Mouse (Mus musculus): ENCODE results near the gene Zswim3. TPM values are rescaled to one million over a fixed set of nuclear protein-coding genes. Genes with fewer than 3 reads are reported as not detected.
"Not testable (repeated sequence)": the region's sequence is repeated elsewhere in the genome, so short reads cannot be mapped to it uniquely, and the experiment has no call there.

Gene Zswim3
- polyA plus RNA-seq, 1 experiment from 2014 or later = 16.9 TPM

DNA sequence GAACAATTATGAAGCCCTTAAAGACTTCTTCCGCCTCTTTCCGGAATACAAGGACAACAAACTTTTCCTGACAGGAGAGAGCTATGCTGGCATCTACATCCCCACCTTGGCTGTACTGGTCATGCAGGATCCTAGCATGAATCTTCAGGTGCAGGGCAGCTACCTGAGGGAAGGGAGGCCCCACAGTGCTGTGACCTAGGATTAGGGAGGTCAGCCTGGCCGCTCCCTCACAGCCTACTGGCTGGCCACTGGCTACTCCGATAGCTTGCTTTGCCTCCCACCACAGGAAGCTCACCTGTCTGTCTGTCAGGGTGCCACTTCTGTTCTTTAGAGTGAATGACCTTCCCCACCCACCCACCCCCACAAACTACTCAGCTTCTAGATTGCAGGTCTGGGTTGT is 30.3 kb downstream of the Zswim3 start:
- no peak overlapping the region for H3K4me3 ChIP-seq (ENCODE audit: low read depth, low read length)
- H3K4me1 ChIP-seq (ENCODE audit: control insufficient read depth, insufficient read depth, low read length) = peaks cover 3% of the 10 kb centered on the region; the same call in 1 of the 2 replicates
- 92% methylated on average over 4 of the region's 4 CpGs for WGBS
- no peak for ATAC-seq (ENCODE audit: low read depth)
- peaks cover 20% of the 10 kb centered on the region; the same call in 1 of the 2 replicates for H3K36me3 ChIP-seq (ENCODE audit: control insufficient read depth, insufficient read depth, low read length)
- no peaks in the 10 kb centered on the region for H3K9me3 ChIP-seq (ENCODE audit: control insufficient read depth, low read length)
- H3K27me3 ChIP-seq (ENCODE audit: control insufficient read depth, insufficient read depth, low read length) = no peaks in the 10 kb centered on the region
- H3K4me2 ChIP-seq (ENCODE audit: low read depth, low read length) = no peak overlapping the region
- H3K27ac ChIP-seq (ENCODE audit: low read depth, low read length) = no peak overlapping the region
- no peak overlapping the region for H3K9ac ChIP-seq (replicated peaks; ENCODE audit: low read depth, low read length)

DNA sequence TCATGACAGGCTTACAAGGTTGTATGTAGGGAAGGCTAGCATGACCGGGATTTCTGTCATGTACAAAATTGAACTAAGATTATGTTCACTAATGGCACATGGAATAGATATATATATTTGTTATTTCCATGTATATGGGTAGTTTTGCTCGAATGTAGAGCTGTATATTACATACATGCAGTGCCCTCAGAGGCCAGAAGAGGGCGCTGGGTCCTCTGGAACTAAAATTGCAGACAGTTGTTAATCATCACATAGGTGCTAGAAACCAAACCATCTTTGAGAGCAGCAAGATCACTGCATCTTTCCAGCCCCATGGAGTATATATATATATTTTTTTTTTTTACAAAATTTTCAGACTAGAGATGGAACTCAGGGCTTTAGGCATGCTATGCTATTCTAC is 40.9 kb downstream of the Zswim3 start:
- WGBS = 58% methylated on average over 3 of the region's 3 CpGs
- Histone ChIP-seq H3K36me3 (ENCODE audit: control insufficient read depth, insufficient read depth, low read length) (no peaks in the 10 kb centered on the region), H3K4me1 (ENCODE audit: control insufficient read depth, insufficient read depth, low read length) (no peaks in the 10 kb centered on the region), H3K4me3 (ENCODE audit: low read depth, low read length) (no peak overlapping the region), H3K27ac (ENCODE audit: low read depth, low read length) (no peak overlapping the region), H3K27me3 (ENCODE audit: control insufficient read depth, insufficient read depth, low read length) (no peaks in the 10 kb centered on the region), H3K9me3 (ENCODE audit: control insufficient read depth, low read length) (no peaks in the 10 kb centered on the region), H3K9ac (replicated peaks; ENCODE audit: low read depth, low read length) (no peak overlapping the region), H3K4me2 (ENCODE audit: low read depth, low read length) (no peak overlapping the region)
- ATAC-seq (ENCODE audit: low read depth) = no peak

DNA sequence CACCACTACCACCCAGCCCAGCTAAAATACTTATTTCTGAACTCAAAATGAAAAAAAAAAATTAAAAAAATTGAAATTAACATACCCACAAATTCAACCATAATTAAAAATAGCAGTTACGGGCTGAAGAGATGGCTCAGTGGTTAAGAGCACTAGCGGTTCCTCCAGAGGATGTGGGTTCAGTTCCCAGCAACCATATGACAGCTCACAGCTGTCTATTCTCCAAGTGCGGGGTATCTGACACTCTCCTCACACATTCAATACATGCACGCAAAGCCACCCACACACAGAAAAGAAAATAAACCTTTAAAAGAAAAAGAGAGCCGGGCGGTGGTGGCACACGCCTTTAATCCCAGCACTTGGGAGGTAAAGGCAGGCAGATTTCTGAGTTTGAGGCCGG is 45.2 kb downstream of the Zswim3 start:
- no peak for ATAC-seq (ENCODE audit: low read depth)
- H3K4me2 ChIP-seq (ENCODE audit: low read depth, low read length) = no peak overlapping the region
- no peak overlapping the region for H3K27ac ChIP-seq (ENCODE audit: low read depth, low read length)
- H3K36me3 ChIP-seq (ENCODE audit: control insufficient read depth, insufficient read depth, low read length) = no peaks in the 10 kb centered on the region
- 92% methylated on average over 8 of the region's 8 CpGs for WGBS
- H3K4me3 ChIP-seq (ENCODE audit: low read depth, low read length) = no peak overlapping the region
- H3K9me3 ChIP-seq (ENCODE audit: control insufficient read depth, low read length) = no peaks in the 10 kb centered on the region
- no peaks in the 10 kb centered on the region for H3K4me1 ChIP-seq (ENCODE audit: control insufficient read depth, insufficient read depth, low read length)
- H3K27me3 ChIP-seq (ENCODE audit: control insufficient read depth, insufficient read depth, low read length) = no peaks in the 10 kb centered on the region
- H3K9ac ChIP-seq (replicated peaks; ENCODE audit: low read depth, low read length) = no peak overlapping the region

DNA sequence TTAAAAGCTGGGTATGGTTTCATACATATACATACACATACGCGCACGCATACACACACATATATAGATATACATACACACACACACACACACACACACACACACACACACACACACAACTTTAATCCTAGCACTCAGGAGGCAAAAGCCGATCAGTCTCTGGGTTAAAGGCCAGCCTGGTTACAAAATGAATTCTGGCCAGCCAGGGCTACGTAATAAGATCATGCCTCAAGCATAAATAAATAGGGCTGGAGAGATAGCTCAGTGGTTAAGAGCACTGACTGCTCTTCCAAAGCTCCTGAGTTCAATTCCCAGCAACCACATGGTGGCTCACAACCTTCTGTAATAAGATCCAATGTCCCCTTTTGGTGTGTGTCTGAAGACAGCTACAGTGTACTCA is 50.7 kb downstream of the Zswim3 start:
- not testable (repeated sequence) for H3K27me3 ChIP-seq (ENCODE audit: control insufficient read depth, insufficient read depth, low read length)

DNA sequence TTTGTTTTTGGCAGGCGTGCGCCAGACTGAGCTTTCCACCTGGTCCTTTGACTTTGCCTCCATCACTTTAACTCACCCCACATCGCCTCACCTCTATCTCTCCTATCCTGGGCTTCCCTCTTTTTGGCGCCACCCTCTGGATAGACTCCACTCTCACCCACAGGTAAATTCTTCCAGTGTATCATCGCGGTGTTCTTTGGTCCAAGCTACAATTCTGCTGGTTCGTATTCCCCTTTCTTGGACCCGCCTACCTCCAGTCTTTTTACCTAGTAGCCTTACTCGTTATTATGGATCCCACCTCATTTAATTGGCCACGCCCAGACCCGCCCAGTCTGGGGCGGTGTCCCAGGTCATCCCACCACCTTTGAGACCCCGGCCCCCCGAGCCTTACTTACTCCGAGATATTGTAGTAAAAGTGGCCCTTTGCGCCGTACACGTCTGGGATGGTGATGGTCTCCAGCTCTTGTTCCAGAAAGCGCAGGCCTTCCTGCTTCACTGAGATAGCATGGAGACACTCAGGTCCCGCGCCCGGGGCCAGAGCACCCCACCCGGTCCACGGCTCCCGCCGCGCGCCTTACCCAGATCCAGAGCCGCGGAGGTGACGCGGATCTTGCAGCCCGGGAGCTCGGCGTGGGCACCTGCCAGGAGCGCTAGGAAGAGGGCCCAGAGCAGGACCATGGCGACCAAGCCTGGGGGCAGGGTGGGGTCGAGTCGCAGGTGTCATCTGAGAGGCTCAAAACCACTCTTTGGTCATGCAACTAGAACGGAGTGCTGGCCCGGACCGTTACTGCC is 51.6 kb downstream of the Zswim3 start:
- H3K27me3 ChIP-seq (ENCODE audit: control insufficient read depth, insufficient read depth, low read length) = peaks cover 3% of the 10 kb centered on the region; the same call in 1 of the 2 replicates
- H3K4me2 ChIP-seq (ENCODE audit: low read depth, low read length) = peak overlapping the region; percentile 89
- 0 out of 2 replicates have a peak overlapping the region, but pooled peaks have one; percentile 8 for H3K27ac ChIP-seq (ENCODE audit: low read depth, low read length)
- H3K9ac ChIP-seq (replicated peaks; ENCODE audit: low read depth, low read length) = peak overlapping the region; percentile 17; the same call in 1 of the 2 replicates
- no peaks in the 10 kb centered on the region for H3K9me3 ChIP-seq (ENCODE audit: control insufficient read depth, low read length)
- ATAC-seq (ENCODE audit: low read depth) = peak; percentile 42; the same call in 1 of the 2 replicates
- peak overlapping the region; percentile 39 for H3K4me3 ChIP-seq (ENCODE audit: low read depth, low read length)
- 1% methylated on average over 42 of the region's 42 CpGs for WGBS
- H3K36me3 ChIP-seq (ENCODE audit: control insufficient read depth, insufficient read depth, low read length) = no peaks in the 10 kb centered on the region
- H3K4me1 ChIP-seq (ENCODE audit: control insufficient read depth, insufficient read depth, low read length) = peaks cover 12% of the 10 kb centered on the region; the same call in 1 of the 2 replicates

More for the DNA sequence above, 50.7 kb downstream of the Zswim3 start:
- WGBS = 78% methylated on average over 5 of the region's 5 CpGs
- peaks cover 12% of the 10 kb centered on the region; the same call in 1 of the 2 replicates for H3K4me1 ChIP-seq (ENCODE audit: control insufficient read depth, insufficient read depth, low read length)
- H3K4me2 ChIP-seq (ENCODE audit: low read depth, low read length) = peak overlapping the region; percentile 89; the same call in 1 of the 2 replicates
- not testable (repeated sequence) for H3K9me3 ChIP-seq (ENCODE audit: control insufficient read depth, low read length); H3K36me3 ChIP-seq (ENCODE audit: control insufficient read depth, insufficient read depth, low read length); ATAC-seq (ENCODE audit: low read depth); H3K4me3 ChIP-seq (ENCODE audit: low read depth, low read length); H3K9ac ChIP-seq (replicated peaks; ENCODE audit: low read depth, low read length); H3K27ac ChIP-seq (ENCODE audit: low read depth, low read length)

DNA sequence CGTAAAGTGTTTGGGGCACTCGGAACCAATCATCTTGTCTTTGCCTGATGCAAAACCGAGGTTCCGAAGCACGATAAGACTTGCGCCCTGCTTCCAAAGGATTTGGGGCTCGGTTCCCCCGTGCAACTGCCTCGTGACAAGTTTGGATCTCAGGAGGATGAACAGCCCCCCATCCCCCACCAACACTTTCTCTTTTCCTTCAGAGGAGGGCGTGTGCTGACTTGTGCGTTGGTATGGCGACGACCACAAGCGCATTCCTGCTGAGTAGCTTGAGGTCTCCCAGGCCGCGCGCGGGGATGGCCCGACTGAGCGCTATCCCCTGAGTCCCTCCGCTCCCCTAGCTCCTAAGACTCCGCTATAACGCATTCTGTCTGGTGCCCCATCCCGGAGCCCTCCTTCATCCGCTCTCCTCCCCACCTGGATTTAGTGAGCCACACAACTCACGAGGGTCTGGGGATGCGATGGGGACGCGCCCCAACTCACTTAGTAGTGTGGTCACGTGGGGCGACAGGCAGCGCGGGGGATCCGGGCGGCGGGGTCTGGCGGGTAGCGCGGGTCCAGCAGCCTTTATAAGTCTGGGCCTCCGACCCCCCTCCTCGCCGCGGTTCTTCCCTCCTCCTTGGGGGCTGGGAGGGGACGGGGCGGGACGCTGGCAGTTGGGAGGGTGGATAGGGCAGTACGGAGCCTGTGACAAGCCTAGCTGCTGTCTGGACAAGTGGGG is 52.4 kb downstream of the Zswim3 start, which contains the start of gene Pltp:
Pltp (minus strand) TSS at position 611 of the 721 bp plus-strand sequence.
- Histone ChIP-seq H3K9ac (replicated peaks; ENCODE audit: low read depth, low read length) (peak within 1 kb of the TSS; percentile 17; the same call in 1 of the 2 replicates), H3K27me3 (ENCODE audit: control insufficient read depth, insufficient read depth, low read length) (peaks cover 3% of the 10 kb centered on the region; the same call in 1 of the 2 replicates)
- peak; percentile 77 for ATAC-seq (ENCODE audit: low read depth)

DNA sequence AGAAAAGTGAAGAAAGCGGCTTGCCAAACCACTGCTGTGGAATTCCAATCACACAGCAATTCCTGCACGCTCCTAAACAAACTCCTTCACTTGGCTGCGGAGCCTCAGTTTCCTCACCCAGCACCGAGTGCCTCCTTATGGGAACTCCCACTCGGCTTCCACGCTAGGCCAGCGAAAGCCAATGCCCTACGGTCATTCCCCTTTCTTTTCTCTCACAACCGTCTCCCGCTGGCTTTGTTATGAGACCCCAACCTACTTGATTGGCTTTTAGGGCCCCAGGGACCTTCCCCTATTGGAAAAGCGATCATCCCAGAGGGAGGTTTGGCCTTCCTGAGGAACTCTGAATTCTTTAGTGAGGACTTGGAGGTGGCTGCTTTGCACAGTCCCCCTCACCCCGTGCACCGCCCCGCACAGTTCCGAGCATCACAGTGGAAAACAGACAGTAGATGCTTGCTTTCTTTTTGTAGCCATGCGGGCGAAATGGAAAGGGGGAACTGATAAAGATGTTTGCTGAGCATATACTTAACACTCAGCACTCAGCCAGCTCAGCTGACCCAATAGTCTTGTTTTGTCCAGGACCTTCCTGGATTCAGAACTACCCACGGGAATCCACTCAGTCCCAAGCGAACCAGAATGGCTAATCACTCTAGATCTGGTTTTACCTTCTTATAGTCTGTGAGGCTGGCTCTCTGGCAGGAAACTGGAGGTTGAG is 53.1 kb downstream of the Zswim3 start:
- Histone ChIP-seq H3K27ac (ENCODE audit: low read depth, low read length) (no peak overlapping the region), H3K36me3 (ENCODE audit: control insufficient read depth, insufficient read depth, low read length) (no peaks in the 10 kb centered on the region), H3K9ac (replicated peaks; ENCODE audit: low read depth, low read length) (0 out of 2 replicates have a peak overlapping the region, but pooled peaks have one; percentile 17), H3K4me3 (ENCODE audit: low read depth, low read length) (peak overlapping the region; percentile 39), H3K4me1 (ENCODE audit: control insufficient read depth, insufficient read depth, low read length) (peaks cover 15% of the 10 kb centered on the region; the same call in 1 of the 2 replicates), H3K27me3 (ENCODE audit: control insufficient read depth, insufficient read depth, low read length) (peaks cover 3% of the 10 kb centered on the region; the same call in 1 of the 2 replicates), H3K9me3 (ENCODE audit: control insufficient read depth, low read length) (no peaks in the 10 kb centered on the region), H3K4me2 (ENCODE audit: low read depth, low read length) (peak overlapping the region; percentile 89)
- ATAC-seq (ENCODE audit: low read depth) = no peak; the same call in 1 of the 2 replicates
- 2% methylated on average over 19 of the region's 19 CpGs for WGBS

More for the DNA sequence above, 52.4 kb downstream of the Zswim3 start, which contains the start of gene Pltp:
- WGBS = under 1% methylated on average over 47 of the region's 47 CpGs
- Histone ChIP-seq H3K36me3 (ENCODE audit: control insufficient read depth, insufficient read depth, low read length) (no peaks in the 10 kb centered on the region), H3K4me1 (ENCODE audit: control insufficient read depth, insufficient read depth, low read length) (peaks cover 15% of the 10 kb centered on the region; the same call in 1 of the 2 replicates), H3K27ac (ENCODE audit: low read depth, low read length) (peak within 1 kb of the TSS; percentile 22; the same call in 1 of the 2 replicates), H3K4me3 (ENCODE audit: low read depth, low read length) (peak within 1 kb of the TSS; percentile 39), H3K4me2 (ENCODE audit: low read depth, low read length) (peak within 1 kb of the TSS; percentile 89), H3K9me3 (ENCODE audit: control insufficient read depth, low read length) (no peaks in the 10 kb centered on the region)

DNA sequence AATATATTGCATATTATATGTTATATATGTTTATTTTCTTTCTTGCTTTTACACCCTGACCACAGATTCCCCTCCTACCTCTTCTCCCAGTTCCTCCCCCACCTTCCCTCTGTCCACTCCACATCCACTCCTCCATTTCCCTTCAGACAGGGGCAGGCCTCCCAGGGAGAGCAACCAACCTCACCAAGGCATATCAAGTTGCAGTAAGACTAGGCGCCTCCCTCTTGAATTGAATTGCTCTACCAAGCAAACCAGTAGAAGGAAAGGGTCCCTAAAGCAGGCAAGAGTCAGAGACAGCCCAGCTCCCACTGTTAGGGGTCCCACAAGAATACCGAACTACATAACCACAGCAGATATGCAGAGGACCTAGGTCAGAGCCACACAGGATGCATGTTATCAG is 54.3 kb downstream of the Zswim3 start:
- H3K36me3 ChIP-seq (ENCODE audit: control insufficient read depth, insufficient read depth, low read length) = no peaks in the 10 kb centered on the region
- H3K27ac ChIP-seq (ENCODE audit: low read depth, low read length) = no peak overlapping the region
- no peaks in the 10 kb centered on the region for H3K9me3 ChIP-seq (ENCODE audit: control insufficient read depth, low read length)
- ATAC-seq (ENCODE audit: low read depth) = no peak
- H3K4me3 ChIP-seq (ENCODE audit: low read depth, low read length) = no peak overlapping the region
- H3K4me1 ChIP-seq (ENCODE audit: control insufficient read depth, insufficient read depth, low read length) = peaks cover 15% of the 10 kb centered on the region; the same call in 1 of the 2 replicates
- peaks cover 3% of the 10 kb centered on the region; the same call in 1 of the 2 replicates for H3K27me3 ChIP-seq (ENCODE audit: control insufficient read depth, insufficient read depth, low read length)
- WGBS = 62% methylated on average over 2 of the region's 2 CpGs
- H3K4me2 ChIP-seq (ENCODE audit: low read depth, low read length) = no peak overlapping the region
- no peak overlapping the region for H3K9ac ChIP-seq (replicated peaks; ENCODE audit: low read depth, low read length)

Data from neural tube, embryonic 14.5 days (tissue).